Mouse (Mus musculus): ENCODE results near the gene Hmx1. TPM values are rescaled to one million over a fixed set of nuclear protein-coding genes. Genes with fewer than 3 reads are reported as not detected.

Gene Hmx1
- polyA plus RNA-seq, 1 experiment from 2014 or later: not detected

- ATAC-seq (replicated peaks; ENCODE audit: insufficient number of reproducible peaks, low FRiP score, low TSS enrichment): no peak
- Histone ChIP-seq H3K4me2 (no peak overlapping the region), H3K9ac (ENCODE audit: low read depth, low read length) (no peak overlapping the region), H3K27ac (ENCODE audit: low read depth, low read length) (no peak overlapping the region), H3K9me3 (replicated peaks; ENCODE audit: control insufficient read depth, low read length) (no peaks in the 10 kb centered on the region), H3K4me1 (ENCODE audit: control insufficient read depth, insufficient read depth, low read length) (no peaks in the 10 kb centered on the region), H3K36me3 (ENCODE audit: control insufficient read depth, insufficient read depth, low read length) (no peaks in the 10 kb centered on the region), H3K4me3 (ENCODE audit: low read depth, low read length) (no peak overlapping the region), H3K27me3 (ENCODE audit: control insufficient read depth, insufficient read depth, low read length) (peaks cover 69% of the 10 kb centered on the region)
- 15% methylated on average over 12 of the region's 12 CpGs for WGBS (ENCODE audit: insufficient replicate concordance)
Observed at GRCm38 (mm10) chr5:35412833-35413232, 23.9 kb downstream of the Hmx1 start.

GRCm38 (mm10) chr5:35417707-35418106, 28.8 kb downstream of the Hmx1 start:
- no peak overlapping the region for H3K9ac ChIP-seq (ENCODE audit: low read depth, low read length)
- peaks cover 50% of the 10 kb centered on the region for H3K27me3 ChIP-seq (ENCODE audit: control insufficient read depth, insufficient read depth, low read length)
- 49% methylated on average over 7 of the region's 7 CpGs for WGBS (ENCODE audit: insufficient replicate concordance)
- no peaks in the 10 kb centered on the region for H3K4me1 ChIP-seq (ENCODE audit: control insufficient read depth, insufficient read depth, low read length)
- H3K9me3 ChIP-seq (replicated peaks; ENCODE audit: control insufficient read depth, low read length): no peaks in the 10 kb centered on the region
- H3K36me3 ChIP-seq (ENCODE audit: control insufficient read depth, insufficient read depth, low read length): no peaks in the 10 kb centered on the region
- no peak overlapping the region for H3K27ac ChIP-seq (ENCODE audit: low read depth, low read length)
- no peak overlapping the region for H3K4me3 ChIP-seq (ENCODE audit: low read depth, low read length)
- ATAC-seq (replicated peaks; ENCODE audit: insufficient number of reproducible peaks, low FRiP score, low TSS enrichment): no peak
- H3K4me2 ChIP-seq: no peak overlapping the region

- H3K9ac ChIP-seq (ENCODE audit: low read depth, low read length): no peak overlapping the region
- no peak overlapping the region for H3K27ac ChIP-seq (ENCODE audit: low read depth, low read length)
- no peak overlapping the region for H3K4me2 ChIP-seq
- peaks cover 14% of the 10 kb centered on the region; the same call in 1 of the 2 replicates for H3K27me3 ChIP-seq (ENCODE audit: control insufficient read depth, insufficient read depth, low read length)
- WGBS (ENCODE audit: insufficient replicate concordance): 58% methylated on average over 4 of the region's 4 CpGs
- H3K36me3 ChIP-seq (ENCODE audit: control insufficient read depth, insufficient read depth, low read length): no peaks in the 10 kb centered on the region
- no peaks in the 10 kb centered on the region for H3K4me1 ChIP-seq (ENCODE audit: control insufficient read depth, insufficient read depth, low read length)
- no peak for ATAC-seq (replicated peaks; ENCODE audit: insufficient number of reproducible peaks, low FRiP score, low TSS enrichment)
- no peak overlapping the region for H3K4me3 ChIP-seq (ENCODE audit: low read depth, low read length)
- H3K9me3 ChIP-seq (replicated peaks; ENCODE audit: control insufficient read depth, low read length): no peaks in the 10 kb centered on the region
Observed at GRCm38 (mm10) chr5:35421622-35422021, 32.7 kb downstream of the Hmx1 start.

- no peak overlapping the region for H3K4me3 ChIP-seq (ENCODE audit: low read depth, low read length)
- H3K27ac ChIP-seq (ENCODE audit: low read depth, low read length): no peak overlapping the region
- H3K4me2 ChIP-seq: no peak overlapping the region
- no peak for ATAC-seq (replicated peaks; ENCODE audit: insufficient number of reproducible peaks, low FRiP score, low TSS enrichment)
- H3K9ac ChIP-seq (ENCODE audit: low read depth, low read length): no peak overlapping the region
- H3K4me1 ChIP-seq (ENCODE audit: control insufficient read depth, insufficient read depth, low read length): no peaks in the 10 kb centered on the region
- H3K9me3 ChIP-seq (replicated peaks; ENCODE audit: control insufficient read depth, low read length): no peaks in the 10 kb centered on the region
- H3K27me3 ChIP-seq (ENCODE audit: control insufficient read depth, insufficient read depth, low read length): peaks cover 16% of the 10 kb centered on the region
- no peaks in the 10 kb centered on the region for H3K36me3 ChIP-seq (ENCODE audit: control insufficient read depth, insufficient read depth, low read length)
- 35% methylated on average over 11 of the region's 11 CpGs for WGBS (ENCODE audit: insufficient replicate concordance)
Observed at GRCm38 (mm10) chr5:35425218-35425617, 36.3 kb downstream of the Hmx1 start.

GRCm38 (mm10) chr5:35427901-35428300, 39.0 kb downstream of the Hmx1 start:
- WGBS (ENCODE audit: insufficient replicate concordance): 62% methylated on average over 6 of the region's 6 CpGs
- Histone ChIP-seq H3K36me3 (ENCODE audit: control insufficient read depth, insufficient read depth, low read length) (no peaks in the 10 kb centered on the region), H3K4me3 (ENCODE audit: low read depth, low read length) (no peak overlapping the region), H3K27ac (ENCODE audit: low read depth, low read length) (no peak overlapping the region), H3K4me2 (no peak overlapping the region), H3K27me3 (ENCODE audit: control insufficient read depth, insufficient read depth, low read length) (peaks cover 23% of the 10 kb centered on the region), H3K4me1 (ENCODE audit: control insufficient read depth, insufficient read depth, low read length) (no peaks in the 10 kb centered on the region), H3K9ac (ENCODE audit: low read depth, low read length) (no peak overlapping the region), H3K9me3 (replicated peaks; ENCODE audit: control insufficient read depth, low read length) (no peaks in the 10 kb centered on the region)
- no peak for ATAC-seq (replicated peaks; ENCODE audit: insufficient number of reproducible peaks, low FRiP score, low TSS enrichment)

GRCm38 (mm10) chr5:35428421-35428820, 39.5 kb downstream of the Hmx1 start:
- no peaks in the 10 kb centered on the region for H3K4me1 ChIP-seq (ENCODE audit: control insufficient read depth, insufficient read depth, low read length)
- no peak overlapping the region for H3K4me3 ChIP-seq (ENCODE audit: low read depth, low read length)
- no peak overlapping the region for H3K27ac ChIP-seq (ENCODE audit: low read depth, low read length)
- H3K4me2 ChIP-seq: no peak overlapping the region
- H3K27me3 ChIP-seq (ENCODE audit: control insufficient read depth, insufficient read depth, low read length): peaks cover 27% of the 10 kb centered on the region
- H3K36me3 ChIP-seq (ENCODE audit: control insufficient read depth, insufficient read depth, low read length): no peaks in the 10 kb centered on the region
- 82% methylated on average over 6 of the region's 6 CpGs for WGBS (ENCODE audit: insufficient replicate concordance)
- no peak for ATAC-seq (replicated peaks; ENCODE audit: insufficient number of reproducible peaks, low FRiP score, low TSS enrichment)
- no peaks in the 10 kb centered on the region for H3K9me3 ChIP-seq (replicated peaks; ENCODE audit: control insufficient read depth, low read length)
- H3K9ac ChIP-seq (ENCODE audit: low read depth, low read length): no peak overlapping the region

GRCm38 (mm10) chr5:35432098-35432497, 43.2 kb downstream of the Hmx1 start:
- no peak overlapping the region for H3K4me3 ChIP-seq (ENCODE audit: low read depth, low read length)
- H3K4me1 ChIP-seq (ENCODE audit: control insufficient read depth, insufficient read depth, low read length): no peaks in the 10 kb centered on the region
- H3K36me3 ChIP-seq (ENCODE audit: control insufficient read depth, insufficient read depth, low read length): no peaks in the 10 kb centered on the region
- no peak overlapping the region for H3K27ac ChIP-seq (ENCODE audit: low read depth, low read length)
- no peak for ATAC-seq (replicated peaks; ENCODE audit: insufficient number of reproducible peaks, low FRiP score, low TSS enrichment)
- H3K9me3 ChIP-seq (replicated peaks; ENCODE audit: control insufficient read depth, low read length): no peaks in the 10 kb centered on the region
- H3K27me3 ChIP-seq (ENCODE audit: control insufficient read depth, insufficient read depth, low read length): peaks cover 28% of the 10 kb centered on the region
- H3K9ac ChIP-seq (ENCODE audit: low read depth, low read length): no peak overlapping the region
- 70% methylated on average over 6 of the region's 6 CpGs for WGBS (ENCODE audit: insufficient replicate concordance)
- no peak overlapping the region for H3K4me2 ChIP-seq

- H3K36me3 ChIP-seq (ENCODE audit: control insufficient read depth, insufficient read depth, low read length): no peaks in the 10 kb centered on the region
- no peak overlapping the region for H3K27ac ChIP-seq (ENCODE audit: low read depth, low read length)
- no peak overlapping the region for H3K4me3 ChIP-seq (ENCODE audit: low read depth, low read length)
- no peaks in the 10 kb centered on the region for H3K4me1 ChIP-seq (ENCODE audit: control insufficient read depth, insufficient read depth, low read length)
- no peak overlapping the region for H3K9ac ChIP-seq (ENCODE audit: low read depth, low read length)
- H3K4me2 ChIP-seq: no peak overlapping the region
- no peaks in the 10 kb centered on the region for H3K9me3 ChIP-seq (replicated peaks; ENCODE audit: control insufficient read depth, low read length)
- peaks cover 21% of the 10 kb centered on the region; the same call in 1 of the 2 replicates for H3K27me3 ChIP-seq (ENCODE audit: control insufficient read depth, insufficient read depth, low read length)
- ATAC-seq (replicated peaks; ENCODE audit: insufficient number of reproducible peaks, low FRiP score, low TSS enrichment): no peak
- WGBS (ENCODE audit: insufficient replicate concordance): 27% methylated on average over 5 of the region's 5 CpGs
Observed at GRCm38 (mm10) chr5:35434038-35434437, 45.1 kb downstream of the Hmx1 start.

GRCm38 (mm10) chr5:35434703-35435102, 45.8 kb downstream of the Hmx1 start:
- H3K9ac ChIP-seq (ENCODE audit: low read depth, low read length): no peak overlapping the region
- 50% methylated on average over 6 of the region's 6 CpGs for WGBS (ENCODE audit: insufficient replicate concordance)
- no peak overlapping the region for H3K4me3 ChIP-seq (ENCODE audit: low read depth, low read length)
- no peak overlapping the region for H3K27ac ChIP-seq (ENCODE audit: low read depth, low read length)
- H3K27me3 ChIP-seq (ENCODE audit: control insufficient read depth, insufficient read depth, low read length): peaks cover 16% of the 10 kb centered on the region; the same call in 1 of the 2 replicates
- ATAC-seq (replicated peaks; ENCODE audit: insufficient number of reproducible peaks, low FRiP score, low TSS enrichment): no peak
- H3K4me2 ChIP-seq: no peak overlapping the region
- no peaks in the 10 kb centered on the region for H3K36me3 ChIP-seq (ENCODE audit: control insufficient read depth, insufficient read depth, low read length)
- no peaks in the 10 kb centered on the region for H3K9me3 ChIP-seq (replicated peaks; ENCODE audit: control insufficient read depth, low read length)
- no peaks in the 10 kb centered on the region for H3K4me1 ChIP-seq (ENCODE audit: control insufficient read depth, insufficient read depth, low read length)

Data from heart, embryonic 11.5 days (tissue).